Mouse (Mus musculus) right cerebral cortex, adult 18-20 months (tissue): ENCODE measurements around the gene Psmd4.
"Not testable (repeated sequence)": the region's sequence is repeated elsewhere in the genome, so short reads cannot be mapped to it uniquely, and the experiment has no call there.

Source experiments
- DNase-seq: peaks from one replicate; pipeline ENCODE4 v3.0.0; 2022; ENCODE audit warnings: mixed read lengths

The Psmd4 gene

DNA sequence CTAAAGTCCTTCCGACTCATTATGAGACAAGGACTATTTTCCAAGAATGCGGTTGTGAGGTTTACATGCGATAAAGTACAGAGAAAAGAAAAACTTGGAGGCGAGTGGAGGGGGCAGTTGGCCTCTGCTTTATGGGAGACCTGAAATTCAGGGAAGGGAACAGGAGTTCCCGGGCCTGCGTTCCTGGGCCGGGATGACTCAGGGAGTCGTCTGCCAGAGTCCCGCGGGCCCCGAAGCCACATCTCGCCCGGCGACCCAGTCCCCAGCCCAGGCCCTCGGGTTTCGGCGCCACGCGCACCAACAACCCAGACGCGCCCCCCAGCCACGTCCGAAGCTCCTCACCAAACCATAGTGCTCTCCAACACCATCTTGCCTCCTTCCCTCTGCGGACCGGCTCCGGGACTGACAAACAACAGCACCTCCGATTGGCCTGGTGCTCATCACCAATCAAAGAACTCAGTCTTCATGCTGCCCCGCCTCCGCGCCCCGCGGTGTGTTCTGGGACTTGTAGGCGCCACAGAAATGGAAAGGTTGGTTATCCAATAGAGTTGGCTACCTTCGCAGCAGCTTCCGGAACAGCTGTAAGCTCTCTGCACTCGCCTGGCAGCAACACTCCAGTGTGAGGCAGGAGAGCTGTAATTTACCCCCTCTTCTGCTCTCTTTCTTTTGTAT, at the start of gene Psmd4:
Gene Psmd4, minus strand, starts transcription at position 449 of the 672 bp plus-strand sequence.
- DNase-seq: peak; percentile 98

DNA sequence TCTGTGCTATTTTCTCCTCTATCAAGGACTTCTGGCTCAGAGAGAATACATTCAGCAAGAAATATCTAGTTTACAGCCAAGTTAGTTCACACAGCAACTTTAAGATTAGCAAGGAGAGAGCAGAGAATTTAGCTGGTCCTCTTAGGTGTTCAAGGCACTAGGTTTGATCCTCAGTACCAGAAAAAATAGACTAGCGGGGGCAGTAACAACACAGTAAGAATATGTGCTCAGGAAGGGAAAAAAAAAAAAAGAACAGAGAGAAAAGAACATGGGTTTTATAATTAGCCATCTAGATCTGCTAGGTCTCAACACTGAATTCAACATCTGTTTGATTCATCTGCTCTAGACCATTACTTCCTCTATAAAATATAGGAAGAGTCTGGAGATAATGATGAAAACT, 45.7 kb upstream of the Psmd4 start:
- DNase-seq: no peak

DNA sequence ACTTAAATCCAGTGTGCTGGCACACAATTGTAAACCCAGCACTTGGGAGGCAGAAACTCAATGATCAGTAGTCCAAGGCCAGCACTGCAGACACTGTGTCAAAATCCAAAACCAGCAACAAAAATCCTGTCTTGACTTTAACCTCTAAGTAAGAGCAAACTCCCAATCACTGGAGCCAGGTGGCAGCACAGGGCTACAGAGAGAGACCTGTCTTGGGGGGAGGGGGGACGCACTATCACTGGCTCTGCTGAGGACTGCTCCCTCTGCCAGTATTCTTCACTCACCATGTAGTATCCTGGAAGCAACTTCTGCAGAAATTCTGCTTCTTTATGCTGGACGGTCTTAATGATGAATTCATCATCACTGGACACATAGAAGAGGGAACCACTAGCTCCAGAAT, 29.2 kb upstream of the Psmd4 start:
- DNase-seq: no peak

DNA sequence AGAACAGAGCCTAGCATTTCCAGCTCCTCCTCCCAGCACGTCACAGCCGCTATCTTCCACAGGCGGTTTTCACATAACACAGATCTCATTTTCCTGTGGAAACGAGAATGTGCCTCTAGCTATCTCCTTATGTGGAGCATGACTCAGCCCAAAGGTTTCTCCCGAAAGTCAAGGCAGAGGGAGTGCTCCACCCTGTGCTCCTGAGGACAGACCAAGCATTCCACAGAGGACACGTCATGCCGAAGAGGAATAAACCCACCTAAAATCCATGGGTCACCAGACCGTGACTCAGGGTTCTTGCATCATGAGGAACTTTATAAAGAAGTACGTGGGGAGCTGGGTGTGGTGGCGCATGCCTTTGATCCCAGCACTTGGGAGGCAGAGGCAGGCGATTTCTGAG, 24.2 kb upstream of the Psmd4 start:
- DNase-seq: peak; percentile 51

DNA sequence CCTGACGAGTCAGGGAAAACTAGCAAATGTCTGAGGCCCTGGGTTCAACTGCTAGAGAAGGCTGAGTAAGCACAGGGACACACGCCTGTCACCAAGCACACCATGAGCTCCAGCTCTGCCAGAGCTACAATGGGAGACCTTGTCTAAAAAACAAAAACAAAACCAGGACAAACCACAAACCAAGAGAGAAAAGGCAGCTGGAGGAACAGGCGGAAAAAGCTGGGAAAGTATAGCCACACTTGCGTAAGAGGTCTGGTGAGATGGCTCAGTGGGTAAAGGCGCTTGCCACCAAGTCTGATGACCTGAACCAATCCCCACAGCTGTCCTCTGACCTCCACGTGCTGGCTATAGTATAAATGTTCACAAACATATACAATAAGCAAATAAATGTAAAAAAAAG, 23.7 kb upstream of the Psmd4 start:
- no peak for DNase-seq

DNA sequence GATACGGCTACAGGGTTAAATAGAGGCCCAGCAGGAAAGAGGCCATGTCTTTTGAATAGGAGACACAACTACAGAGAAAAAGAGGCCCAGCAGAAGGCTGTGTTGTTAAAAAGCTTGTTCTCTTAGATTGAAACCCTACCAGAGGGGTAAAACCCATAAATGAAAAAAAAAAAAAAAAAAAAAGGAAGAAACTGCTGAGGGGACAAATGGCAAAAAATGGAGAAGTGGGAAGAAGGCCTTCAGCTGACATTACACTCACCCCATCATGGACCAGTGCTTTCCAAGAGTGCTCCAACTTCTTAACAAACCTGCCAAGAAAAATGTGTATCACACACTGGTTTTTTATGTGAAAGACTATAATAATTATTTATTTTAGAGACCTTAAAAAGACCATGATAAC, 23.1 kb upstream of the Psmd4 start:
- DNase-seq: no peak

DNA sequence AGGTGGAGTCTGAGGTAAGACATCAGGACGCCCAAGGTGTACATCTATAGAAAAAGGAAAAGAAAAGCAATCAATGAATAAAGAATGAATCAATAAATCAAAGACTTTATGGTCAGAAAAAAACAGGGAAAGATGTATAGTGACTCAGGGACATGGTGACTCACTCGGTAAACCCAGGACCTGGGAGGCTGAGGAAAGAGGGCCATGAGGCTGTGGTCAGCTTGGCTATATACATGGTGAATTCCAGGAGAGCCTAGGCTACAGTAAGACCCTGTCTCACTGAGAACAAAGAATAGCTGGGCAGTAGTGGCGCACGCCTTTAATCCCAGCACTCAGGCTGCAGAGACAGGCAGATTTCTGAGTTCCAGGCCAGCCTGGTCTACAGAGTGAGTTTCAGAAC, 21.3 kb upstream of the Psmd4 start:
- no peak for DNase-seq

DNA sequence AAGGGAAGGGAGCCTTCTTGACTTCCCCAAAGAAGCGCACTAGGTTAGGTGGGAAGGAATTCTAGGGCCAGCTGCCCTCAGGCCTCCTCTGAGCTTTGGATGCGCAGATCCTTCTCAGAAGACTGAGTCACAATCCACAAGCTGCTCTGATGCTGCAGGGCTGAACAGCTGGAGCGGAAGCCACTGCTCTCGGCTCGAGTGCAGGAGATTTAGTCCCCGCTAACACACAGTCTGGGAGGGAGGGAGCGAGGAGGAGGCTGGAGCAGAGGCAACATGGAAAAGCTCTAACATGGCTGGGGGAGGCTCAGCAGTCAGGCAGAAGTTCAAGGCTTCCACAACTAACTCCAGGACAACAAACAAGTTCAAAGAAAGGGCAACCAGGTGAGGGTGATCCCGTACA, 15.7 kb upstream of the Psmd4 start:
- DNase-seq: peak; percentile 80

DNA sequence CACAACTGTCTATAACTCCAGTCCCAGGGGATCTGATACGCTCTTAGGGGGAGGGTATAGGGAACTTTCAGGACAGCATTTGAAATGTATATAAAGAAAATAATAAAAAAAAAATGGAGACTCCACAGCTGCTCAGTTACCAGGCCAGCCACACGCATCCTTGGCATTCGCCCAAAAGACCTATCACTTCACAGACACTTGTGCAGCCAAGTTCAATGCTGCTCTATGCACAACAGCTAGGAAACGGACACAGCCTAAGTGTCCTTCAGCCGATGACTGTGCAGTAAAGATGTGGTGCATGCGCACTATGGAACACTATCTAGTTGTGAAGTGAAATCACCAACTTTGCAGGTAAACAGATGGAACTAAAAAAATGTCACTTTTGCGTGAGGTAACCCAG, 13.9 kb upstream of the Psmd4 start:
- DNase-seq: no peak

DNA sequence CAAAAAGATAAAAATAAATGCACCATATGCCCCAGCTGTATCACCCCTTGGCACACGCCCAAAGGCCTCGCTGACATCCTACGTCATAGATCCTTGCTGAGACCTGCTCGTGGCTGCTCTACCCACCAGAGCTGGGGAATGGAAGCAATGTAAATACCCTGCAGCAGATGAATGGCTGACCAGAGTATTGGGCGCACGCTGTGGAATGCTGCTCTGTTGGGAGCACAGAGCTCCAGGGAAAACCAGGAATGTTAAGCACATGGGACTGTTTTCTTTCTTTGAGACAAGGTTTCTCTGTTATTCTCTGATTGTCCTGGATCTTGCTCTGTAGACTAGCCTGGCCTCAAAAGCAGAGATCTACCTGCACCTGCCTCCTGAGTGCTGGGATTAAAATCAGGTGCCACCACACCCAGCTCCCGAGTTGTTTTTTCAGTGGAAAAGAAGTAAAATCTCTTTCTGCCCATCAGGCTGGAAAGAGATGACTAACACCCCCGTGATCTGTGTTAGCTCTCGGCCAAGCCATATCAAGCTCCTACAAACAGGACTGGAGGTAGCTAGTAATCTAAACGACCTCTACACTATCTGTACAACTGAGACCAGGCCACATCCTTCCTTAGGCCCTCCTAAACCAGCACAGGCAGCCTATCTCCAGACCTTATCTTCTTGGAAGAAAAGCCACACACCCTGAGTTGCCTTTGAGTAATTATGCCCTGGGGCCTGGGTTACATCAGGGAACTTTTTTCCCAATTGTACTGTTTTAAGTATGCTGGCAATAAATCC, 12.3 kb upstream of the Psmd4 start:
- peak; percentile 26 for DNase-seq

DNA sequence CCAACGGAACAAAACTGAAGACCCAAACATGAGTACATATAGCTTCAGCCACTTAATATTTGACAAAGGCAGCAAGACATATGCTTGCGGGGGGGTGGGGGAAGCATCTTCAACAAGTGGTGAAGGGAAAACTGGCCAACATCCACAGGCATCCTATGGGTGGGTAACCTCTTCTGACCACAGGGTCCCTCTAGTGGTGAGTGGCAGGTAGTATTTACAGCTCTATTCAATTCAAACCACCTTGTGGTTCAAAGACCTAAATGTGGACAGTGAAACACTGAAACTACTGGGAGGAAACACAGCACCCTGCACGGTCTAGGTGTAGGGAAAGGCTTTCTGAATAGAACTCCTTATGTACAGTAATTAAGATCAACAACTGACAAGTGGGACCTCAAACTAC, 11.3 kb upstream of the Psmd4 start:
- peak; percentile 35 for DNase-seq

DNA sequence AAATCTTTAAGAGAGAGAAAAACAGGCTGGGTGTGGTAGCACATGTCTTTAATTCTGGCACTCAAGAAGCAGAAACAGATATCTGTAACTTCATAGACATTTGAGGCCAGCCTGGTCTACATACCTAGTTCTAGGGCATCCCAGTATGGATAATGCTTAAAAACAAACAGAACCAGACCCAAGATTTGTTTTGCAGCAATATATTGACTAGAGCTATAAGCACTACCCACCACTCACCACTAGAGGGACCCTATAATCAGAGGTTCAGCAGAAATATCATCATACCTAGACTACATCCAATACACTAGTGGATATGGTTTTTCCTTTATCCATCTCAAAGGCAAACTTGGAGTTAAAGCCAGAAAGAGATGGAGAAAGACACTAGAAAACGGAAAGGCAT, 10.5 kb upstream of the Psmd4 start:
- peak; percentile 33 for DNase-seq

DNA sequence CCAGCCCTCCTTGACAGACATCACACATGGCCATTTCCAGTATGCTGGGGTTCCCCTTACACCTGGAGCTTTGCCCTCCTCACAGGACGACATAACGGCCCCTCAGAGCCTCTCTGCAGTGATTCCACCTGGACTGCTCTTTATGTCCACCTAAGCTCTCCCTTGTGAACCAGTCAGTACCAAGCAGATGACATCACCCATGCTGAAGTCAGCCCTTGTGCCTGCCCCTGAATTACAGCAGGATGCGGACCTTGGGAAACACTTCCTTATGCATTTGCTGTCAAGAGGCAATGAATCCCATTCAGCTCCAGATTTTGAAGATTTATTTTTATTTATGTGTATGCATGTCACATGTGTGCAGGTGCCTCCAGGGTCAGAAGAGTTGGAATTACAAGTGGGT, 5.5 kb upstream of the Psmd4 start:
- no peak for DNase-seq

DNA sequence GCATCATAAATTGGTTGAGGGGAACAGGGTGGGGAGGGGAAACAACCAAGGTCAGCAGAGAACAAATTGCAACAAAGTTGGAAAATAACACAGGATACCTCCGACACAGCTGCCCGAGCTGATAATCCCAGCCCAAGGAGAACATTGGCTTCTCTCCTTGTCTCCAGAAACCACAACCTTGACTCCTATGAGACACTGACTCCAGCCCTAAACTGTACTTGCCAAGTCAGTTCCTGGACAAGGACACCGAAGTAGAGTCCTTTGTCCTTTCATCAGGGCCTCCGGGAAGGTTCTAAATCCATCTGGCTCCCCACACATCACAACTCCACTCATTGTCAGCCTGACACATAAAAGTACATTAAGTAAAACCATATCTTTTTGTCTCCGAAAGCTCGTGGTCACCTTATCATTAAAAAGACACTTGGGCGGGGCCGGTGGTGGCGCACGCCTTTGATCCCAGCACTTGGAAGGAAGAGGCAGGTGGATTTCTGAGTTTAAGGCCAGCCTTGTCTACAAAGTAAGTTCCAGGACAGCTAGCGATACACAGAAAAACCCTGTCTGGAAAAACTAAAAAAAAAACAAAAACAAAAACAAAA, 4.1 kb upstream of the Psmd4 start:
- DNase-seq: no peak

DNA sequence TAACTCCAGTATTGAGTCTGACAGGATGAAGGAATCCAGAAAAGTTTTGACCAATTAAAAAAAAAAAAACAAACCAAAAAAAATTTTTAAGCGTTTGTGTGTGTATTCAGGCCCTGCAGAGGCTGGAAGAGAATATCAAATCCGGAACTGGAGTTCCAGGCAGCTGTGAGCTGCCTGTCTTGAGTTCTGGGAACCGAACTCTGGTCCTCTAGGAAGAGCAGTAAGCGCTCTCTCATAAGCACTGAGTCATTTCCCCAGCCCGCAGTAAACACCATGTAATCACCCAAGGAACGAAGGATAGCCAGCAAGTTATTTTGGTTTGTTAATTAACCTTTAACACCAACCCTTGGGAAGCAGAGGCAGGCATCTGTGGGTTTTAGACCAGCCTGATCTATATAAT, 837 bp upstream of the Psmd4 start:
- DNase-seq: no peak

DNA sequence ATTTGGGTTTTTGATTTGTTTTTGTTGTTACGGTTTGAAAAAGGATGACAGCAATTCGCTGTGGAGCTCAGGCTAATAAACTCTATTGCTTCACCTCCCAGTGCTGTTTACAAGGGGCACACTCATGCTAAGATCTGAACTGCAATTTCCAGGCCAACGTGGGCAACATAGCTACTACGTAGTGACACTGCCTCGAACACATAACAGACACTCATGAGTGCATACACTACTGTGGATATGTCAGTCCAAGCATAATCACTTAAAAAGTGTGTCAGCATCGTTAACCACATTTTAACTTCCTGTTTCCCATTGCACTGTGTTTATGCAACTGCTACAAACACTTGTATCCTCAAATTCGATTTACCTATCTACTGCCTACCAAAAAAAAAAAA, 420 bp upstream of the Psmd4 start:
- DNase-seq: no peak

DNA sequence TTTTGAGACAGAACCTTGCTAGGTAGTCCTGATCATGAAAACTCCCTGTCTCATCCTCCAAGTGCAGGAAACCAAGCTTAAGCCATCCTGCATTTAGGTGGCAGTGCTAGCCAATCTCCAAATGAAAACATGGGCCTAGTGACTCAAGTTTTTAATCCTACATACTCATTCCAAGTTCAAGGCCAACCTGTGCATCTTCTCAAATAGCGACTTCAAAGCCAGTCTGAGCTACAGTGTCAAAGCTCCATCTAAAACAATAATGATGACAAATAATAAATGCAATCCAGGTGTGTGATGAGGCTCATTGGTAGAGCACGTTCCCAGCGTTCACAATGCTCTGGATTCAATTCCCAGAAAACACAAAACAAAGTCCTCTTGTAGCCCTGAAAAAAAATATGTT, 789 bp downstream of the Psmd4 start:
- no peak for DNase-seq

DNA sequence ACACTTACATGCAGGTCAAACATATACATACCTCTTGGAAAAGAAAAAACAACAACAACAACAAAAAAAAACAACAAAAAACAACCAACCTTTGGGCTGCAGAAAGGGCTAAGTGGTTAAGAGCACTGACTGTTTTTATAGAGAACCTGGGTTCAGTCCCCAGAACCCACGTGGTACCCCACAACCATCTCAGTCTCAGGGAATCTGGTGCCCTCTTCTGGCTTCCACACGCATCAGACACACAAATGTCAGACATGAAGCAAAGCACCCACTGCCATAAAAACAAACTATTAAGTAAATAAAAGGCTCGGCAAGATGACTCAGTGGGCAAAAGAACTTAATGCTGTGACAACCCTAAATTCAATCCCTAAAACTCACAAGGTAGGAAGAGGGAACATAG, 12.5 kb downstream of the Psmd4 start:
- DNase-seq: no peak

DNA sequence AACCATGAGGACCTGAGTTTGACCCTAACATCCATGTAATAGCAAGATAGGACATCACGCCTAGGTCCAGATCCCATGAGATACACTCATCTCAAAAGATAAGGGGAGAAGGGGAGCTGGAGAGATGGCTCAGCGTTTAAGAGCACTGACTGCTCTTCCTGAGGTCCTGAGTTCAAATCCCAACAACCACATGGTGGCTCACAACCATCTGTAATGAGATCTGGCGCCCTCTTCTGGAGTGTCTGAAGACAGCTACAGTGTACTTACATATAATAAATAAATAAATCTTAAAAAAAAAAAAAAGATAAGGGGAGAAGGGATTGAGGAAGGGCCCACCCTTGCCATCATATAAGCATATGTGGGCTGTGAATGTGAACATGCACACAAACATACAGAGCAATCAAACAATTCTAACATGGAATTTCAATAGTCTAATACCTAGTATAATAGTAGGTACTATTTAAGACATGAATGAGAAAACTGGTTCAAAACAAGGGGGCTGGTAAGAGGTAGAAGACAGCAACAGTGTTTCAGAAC, 13.1 kb downstream of the Psmd4 start:
- DNase-seq: not testable (repeated sequence)

DNA sequence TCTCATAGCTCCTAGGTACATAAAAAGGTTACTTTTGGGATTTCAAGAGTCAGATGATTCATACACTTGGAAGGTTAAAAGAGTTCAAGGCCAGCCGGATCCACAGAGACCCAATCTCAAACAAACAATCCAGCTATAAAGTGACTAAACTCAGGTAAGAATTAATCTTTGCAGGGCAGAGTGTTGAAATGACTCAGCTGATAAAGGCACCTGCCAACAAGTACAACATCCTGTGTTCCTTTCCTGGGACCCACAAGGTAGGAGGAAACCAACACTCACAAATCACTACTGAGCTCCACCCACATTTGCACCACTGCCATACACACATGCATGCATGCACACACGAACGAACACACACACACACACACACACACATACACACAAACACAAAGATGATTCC, 13.8 kb downstream of the Psmd4 start:
- no peak for DNase-seq

DNA sequence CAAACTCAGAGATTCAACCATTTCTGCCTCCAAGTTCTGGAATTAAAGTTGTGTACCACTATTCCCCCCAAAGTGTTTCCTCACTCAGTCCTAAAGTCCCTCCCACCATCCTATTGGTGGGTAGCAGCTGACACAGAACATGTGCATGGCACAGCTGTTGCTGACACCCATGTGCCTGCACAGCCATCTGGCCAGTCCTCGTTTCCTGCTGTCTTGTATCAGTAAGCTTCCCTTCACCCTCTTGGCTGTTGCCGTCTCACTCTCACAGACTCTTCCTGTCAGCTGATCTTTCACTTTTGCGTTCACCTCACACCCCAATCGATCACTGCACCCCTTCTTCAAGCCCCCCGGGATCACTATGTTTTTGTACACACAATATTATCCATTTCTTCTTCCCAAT, 14.7 kb downstream of the Psmd4 start:
- peak; percentile 70 for DNase-seq

DNA sequence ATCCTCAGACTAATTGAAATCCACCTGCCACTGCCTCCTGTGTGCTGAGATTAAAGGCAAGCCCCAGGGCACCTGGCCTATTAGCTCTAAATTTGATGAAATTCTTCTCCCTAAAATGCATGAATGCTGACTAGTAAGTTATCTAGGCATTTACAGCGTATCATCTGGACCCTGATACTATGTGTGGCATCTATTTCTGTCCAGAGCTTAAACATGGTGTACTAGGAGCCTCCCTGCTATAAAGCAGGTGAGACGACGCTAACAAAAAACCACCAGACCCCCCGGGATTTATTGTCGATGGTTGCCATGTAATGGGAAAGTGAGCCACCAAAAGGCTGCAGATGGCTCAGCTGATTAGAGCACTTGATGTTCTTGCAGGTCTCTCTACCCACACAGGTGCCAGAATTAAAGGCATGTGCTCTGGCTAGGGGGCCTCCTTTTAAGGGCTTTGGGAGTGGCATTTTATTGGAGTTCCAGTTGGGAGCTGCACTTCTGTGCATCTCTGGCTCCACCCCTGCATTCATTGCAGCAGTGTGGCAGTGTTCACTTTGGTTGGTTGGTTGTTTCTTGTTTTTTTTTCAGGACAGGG, 15.3 kb downstream of the Psmd4 start:
- no peak for DNase-seq

DNA sequence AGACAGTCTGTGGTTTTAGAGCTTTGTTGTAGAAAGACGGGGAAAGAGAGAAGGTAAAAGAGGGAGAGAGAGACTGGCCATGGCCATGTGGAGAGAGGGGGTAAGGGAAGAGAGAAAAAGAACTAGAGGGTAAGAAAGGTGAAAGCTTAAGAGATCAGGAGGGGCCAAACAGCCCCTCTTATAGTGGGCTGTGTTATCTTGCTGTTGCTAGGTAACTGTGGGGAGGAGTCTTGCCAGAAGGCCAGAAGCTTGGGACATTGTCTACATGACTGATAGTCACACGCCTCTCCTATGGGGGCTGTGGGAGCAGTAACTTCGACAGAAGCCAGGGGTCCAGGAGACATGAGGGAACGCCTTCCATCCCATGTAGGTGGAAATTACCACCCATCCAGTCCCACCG, 17.2 kb downstream of the Psmd4 start:
- DNase-seq: no peak

DNA sequence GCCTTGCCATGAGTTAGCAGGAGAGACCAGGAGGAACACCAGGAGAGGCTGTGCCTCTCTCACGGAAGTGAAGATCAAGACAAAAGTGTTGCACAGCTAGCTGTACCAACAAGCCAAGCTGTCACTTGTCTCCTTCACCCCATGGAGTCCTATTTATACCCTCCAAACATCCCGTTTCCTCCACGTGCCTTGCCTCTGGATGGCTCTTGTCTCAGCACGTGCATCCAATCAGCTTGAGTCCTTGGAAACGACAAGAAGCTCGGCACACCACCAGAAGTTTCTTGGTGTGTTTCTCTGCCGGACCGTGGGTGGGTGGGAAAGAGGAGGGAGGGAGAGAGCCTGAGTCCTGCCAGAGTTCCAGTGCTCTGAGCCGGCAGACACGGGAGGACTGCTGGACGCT, 17.9 kb downstream of the Psmd4 start:
- peak; percentile 50 for DNase-seq
